Mouse (Mus musculus) lung, postnatal 0 days (tissue): ENCODE results near the gene March10.

Experiments used
- CTCF ChIP-seq: IDR thresholded peaks from 2 replicates; pipeline ENCODE4 v1.5.1; 2016; ENCODE audit warnings: antibody characterized with exemption, mild to moderate bottlenecking
- EP300 ChIP-seq: IDR thresholded peaks from 2 replicates; pipeline ENCODE4 v1.6.1; 2016; ENCODE audit warnings: antibody characterized with exemption, mild to moderate bottlenecking, control low read depth

- TF ChIP-seq CTCF (no peak), EP300 (no peak)
These were observed 81.9 kb downstream of the March10 start for GRCm38 (mm10) chr11:105374526-105375175.
